Mouse (Mus musculus): ENCODE results near the gene Zbtb16.

The Zbtb16 gene

GRCm38 (mm10) chr9:48745347-48746119 is 90.5 kb downstream of the Zbtb16 start:
- no peak for DNase-seq (ENCODE audit: low read depth, low spot score)

DNA sequence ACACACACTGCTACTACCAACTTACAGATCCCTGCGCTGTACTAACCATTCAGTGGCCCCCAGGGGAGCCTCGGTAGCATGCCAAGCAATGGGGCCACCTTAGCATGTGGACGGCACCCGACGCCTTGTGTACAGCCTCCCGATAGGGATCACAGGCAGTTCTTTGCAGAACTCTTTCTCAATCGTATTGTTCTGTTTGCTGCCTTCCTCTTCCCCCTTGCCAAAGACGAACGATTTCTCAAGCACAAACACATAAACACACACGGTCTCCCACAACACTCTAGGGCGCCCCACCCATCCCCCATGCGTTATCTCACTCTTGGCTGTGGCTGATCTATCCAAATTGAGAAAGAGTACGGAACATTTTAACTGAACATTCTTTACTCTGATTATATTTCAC is 91.1 kb downstream of the Zbtb16 start:
- DNase-seq (ENCODE audit: low read depth, low spot score) = no peak

- DNase-seq (ENCODE audit: low read depth, low spot score) = no peak
Measured at GRCm38 (mm10) chr9:48744451-48744850, 91.6 kb downstream of the Zbtb16 start.

DNA sequence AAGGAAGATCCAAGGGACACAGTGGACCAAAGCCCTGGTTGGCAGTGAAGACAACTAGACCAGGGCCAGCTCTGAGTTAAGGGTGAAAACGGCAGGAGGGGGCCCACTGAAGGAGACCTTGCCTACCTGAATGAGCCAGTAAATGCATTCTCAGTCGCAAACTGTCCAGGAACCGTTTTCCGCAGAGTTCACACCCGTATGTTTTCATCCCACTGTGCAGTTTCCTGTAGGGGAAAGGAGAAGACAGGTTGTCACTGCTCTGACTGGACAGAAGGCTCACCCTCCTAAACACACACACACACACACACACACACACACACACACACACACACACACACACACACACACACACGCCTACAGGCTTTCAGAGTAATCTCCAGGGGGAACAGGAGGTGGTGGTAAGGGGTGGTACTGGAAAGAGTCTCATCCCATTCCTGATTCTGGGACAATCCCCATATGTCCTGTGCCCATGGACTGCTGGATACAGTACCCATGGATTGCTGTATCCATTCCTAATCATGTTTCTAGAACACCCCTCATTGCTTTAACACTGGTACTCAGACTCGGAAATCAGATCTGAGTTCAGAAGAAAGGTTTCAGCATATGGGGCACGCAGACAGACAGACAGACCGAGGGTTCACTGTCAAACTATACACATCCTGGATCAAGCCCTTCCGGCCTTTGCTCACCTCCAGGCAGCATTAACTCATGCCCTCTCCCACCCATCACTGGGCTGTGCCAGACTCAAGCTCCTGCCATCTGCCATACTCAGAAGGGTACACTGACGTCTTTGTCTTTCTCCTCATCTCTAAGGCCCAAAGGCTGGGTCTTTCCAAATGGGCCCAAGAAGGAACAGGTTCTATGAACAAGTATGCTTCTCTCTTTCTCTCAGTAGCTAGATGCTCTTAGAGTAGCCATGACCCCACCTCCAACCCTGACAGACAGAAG is 92.4 kb downstream of the Zbtb16 start:
- DNase-seq (ENCODE audit: low read depth, low spot score) = no peak

GRCm38 (mm10) chr9:48742150-48742549 is 93.9 kb downstream of the Zbtb16 start:
- DNase-seq (ENCODE audit: low read depth, low spot score) = no peak

- no peak for DNase-seq (ENCODE audit: low read depth, low spot score)
Measured at GRCm38 (mm10) chr9:48741433-48742077, 94.5 kb downstream of the Zbtb16 start.

- no peak for DNase-seq (ENCODE audit: low read depth, low spot score)
Measured at GRCm38 (mm10) chr9:48740732-48741255, 95.2 kb downstream of the Zbtb16 start.

- DNase-seq (ENCODE audit: low read depth, low spot score) = peak; percentile 51
Measured at GRCm38 (mm10) chr9:48740098-48740505, 95.9 kb downstream of the Zbtb16 start.

DNA sequence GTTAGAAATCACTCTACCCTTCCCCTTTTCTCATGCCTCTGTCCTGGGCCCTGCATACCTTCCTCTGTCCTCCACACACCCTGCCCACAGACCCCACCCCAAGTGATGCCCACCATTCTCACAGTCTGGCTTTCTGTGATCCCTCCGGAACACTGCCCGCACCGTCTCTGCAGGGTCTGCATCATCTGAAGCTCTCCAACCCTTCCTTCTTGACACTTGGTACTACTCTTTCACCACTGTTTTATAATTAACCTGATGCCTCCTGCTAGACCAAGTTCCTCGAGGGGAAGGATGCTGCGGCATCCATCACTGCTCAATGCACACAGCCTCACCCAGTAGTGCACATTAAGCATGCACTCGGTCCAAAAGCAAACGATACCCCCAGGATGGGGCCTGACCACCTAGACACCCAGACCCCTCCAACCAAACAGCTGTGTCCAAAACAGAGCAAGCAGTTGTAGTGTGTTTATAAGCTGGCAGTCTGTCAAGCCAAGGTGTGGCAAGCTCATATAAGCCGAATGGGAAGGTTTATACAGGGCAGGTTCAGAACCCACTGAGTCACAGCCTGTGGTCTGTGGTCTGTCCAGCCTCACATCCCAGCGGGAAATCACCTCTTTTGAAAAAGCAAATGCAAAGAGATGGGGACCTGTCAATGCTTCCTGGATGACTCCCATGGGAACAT is 97.1 kb downstream of the Zbtb16 start:
- DNase-seq (ENCODE audit: low read depth, low spot score) = no peak

- DNase-seq (ENCODE audit: low read depth, low spot score) = no peak
Measured at GRCm38 (mm10) chr9:48737911-48738310, 98.1 kb downstream of the Zbtb16 start.

DNA sequence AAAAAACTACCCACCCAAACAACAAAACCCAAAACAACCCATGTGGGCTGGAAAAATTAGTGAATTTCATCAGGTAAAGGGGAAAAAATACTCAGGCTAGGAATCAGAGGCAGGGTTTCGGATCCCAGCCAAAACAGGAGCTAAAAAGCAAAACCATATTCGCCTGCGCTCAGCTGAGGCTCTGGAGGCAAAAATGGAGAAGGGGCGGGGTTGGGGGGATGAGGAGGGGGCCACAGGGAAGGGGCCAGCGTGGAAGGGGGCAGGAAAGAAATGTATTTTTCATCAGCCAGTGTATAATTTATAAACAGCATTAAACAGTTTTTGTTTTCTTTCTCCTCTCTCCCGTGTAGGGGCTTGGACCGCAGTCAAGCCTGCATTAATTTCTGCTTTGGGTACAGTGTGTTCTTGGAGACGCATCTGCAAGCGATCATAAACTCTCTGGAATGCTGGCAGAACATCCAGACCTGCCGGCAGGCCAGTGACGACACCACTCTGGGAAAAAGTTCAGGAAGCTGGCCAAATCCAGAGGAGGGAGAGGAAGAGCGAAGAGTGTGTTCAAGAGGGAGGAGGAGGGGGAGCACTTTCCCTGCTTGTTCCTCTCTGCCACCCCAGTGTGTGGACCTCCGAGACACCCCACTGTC is 98.7 kb downstream of the Zbtb16 start:
- DNase-seq (ENCODE audit: low read depth, low spot score) = peak; percentile 37

- DNase-seq (ENCODE audit: low read depth, low spot score) = no peak
Measured at GRCm38 (mm10) chr9:48736361-48737209, 99.4 kb downstream of the Zbtb16 start.

GRCm38 (mm10) chr9:48735466-48736312 is 100.3 kb downstream of the Zbtb16 start:
- DNase-seq (ENCODE audit: low read depth, low spot score) = no peak

GRCm38 (mm10) chr9:48734725-48735465 is 101.1 kb downstream of the Zbtb16 start:
- no peak for DNase-seq (ENCODE audit: low read depth, low spot score)

- DNase-seq (ENCODE audit: low read depth, low spot score) = peak; percentile 22
Measured at GRCm38 (mm10) chr9:48733817-48734544, 102.0 kb downstream of the Zbtb16 start.

GRCm38 (mm10) chr9:48733083-48733482 is 102.9 kb downstream of the Zbtb16 start:
- DNase-seq (ENCODE audit: low read depth, low spot score) = no peak
